Mouse (Mus musculus) kidney, adult 8-10 months (tissue): ENCODE measurements at regions not wholly inside any gene's neighbourhood (a gene's known extent, or its start where the extent isn't known, plus 50 kb on each side); places are given as distances from the start of the nearest gene placed in this dataset.

Experiments used
- DNase-seq, 2 experiments: peaks; one replicate each; pipeline ENCODE4 v3.0.0; 2022

DNA sequence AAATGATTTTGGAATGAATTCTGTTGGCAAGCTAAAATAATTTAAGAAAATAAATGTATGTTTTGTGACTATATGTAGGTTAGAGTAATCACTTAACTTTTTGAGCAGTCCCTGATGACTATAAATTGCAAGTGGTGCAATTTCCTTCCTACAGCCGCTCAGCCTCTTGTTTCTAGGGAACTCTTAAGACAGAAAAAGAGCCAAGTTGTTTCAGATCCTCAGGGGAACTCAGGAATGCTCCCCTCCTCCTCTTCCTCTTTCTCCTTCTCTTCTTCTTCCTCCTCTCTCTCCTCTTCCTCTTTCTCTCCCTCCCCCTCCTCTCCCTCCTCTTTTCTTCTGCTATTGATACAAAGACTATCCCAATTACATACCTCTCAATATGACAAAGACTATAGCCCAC, 141.4 kb upstream of the Krr1 start:
- no peak for DNase-seq

DNA sequence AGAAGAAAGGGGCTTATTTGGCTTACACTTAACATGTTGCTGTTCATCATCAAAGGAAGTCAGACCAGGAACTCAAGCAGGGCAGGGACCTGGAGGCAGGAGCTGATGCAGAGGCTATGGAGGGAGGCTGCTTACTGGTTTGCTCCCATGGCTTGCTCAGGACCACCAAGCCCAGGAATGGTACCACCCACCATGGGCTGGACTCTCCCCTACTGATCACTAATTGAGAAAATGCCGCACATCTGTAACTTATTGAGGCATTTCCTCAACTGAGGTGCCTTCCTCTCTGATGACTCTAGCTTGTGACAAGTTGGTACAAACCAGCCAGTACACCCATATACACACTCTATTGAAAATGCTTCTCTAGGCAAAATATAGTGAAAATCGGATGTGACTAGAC, 138.9 kb upstream of the Krr1 start:
- DNase-seq: no peak

DNA sequence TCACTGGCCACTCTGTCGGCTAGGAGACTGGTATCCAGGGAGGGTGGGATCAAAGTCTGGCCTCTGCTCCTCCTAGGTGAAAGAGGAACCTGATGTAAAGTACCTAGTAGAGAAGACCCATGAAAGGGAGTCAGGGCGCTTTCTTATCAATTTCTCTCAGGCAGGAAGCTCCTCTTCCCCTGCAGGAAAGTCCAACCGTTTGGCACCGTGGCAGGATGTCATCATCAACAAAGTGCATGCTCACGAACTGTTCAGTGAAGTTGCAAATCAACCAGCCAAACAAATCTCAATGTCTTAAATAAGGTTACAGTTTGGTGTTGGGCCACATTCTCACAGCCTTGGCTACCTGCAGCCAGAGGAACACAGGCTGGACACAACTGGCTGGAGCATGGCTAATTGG, 138.2 kb upstream of the Krr1 start:
- no peak for DNase-seq

DNA sequence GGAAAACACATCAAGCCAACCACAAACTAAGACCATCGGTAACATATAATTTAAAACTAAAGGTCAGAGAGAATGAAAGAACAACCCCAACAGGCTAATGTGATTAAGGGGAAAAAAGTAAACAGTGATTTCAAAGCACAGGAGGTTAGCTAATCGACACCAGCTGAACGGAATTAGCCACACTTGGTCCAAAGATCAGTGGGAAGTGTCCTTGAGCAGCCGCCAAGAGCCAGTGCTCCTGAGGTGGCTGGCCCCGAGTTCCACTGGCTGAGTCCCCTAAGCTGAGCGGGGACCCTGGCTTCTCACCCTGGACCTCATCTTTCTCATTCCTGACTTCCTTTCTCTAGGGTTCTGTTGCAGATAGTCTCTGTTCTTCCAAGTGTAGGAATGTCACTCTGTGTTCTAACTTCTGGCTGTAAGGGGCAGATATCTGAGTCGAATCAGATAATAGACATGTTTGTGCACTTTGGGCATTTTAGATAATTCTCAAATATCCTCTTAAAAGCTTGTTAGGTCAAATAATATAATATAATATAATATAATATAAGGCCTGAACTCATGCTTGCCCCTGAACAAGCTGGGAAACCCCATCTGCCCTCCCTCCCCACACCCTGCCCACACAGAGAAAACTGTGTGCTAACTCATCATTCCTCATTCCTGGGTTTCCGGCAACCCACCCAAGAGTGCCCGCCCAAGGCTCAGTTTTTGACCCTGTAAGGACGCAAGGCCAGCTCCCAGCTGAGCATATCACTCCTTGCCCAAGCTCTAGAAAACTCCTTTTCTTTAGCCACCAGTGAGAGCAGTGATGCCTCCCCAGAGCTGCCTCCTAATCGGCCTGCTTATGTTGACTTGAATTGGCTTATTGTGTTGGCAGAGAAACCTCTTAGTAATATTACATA, 137.3 kb upstream of the Krr1 start:
- peak; percentile 8 to 22 for DNase-seq

DNA sequence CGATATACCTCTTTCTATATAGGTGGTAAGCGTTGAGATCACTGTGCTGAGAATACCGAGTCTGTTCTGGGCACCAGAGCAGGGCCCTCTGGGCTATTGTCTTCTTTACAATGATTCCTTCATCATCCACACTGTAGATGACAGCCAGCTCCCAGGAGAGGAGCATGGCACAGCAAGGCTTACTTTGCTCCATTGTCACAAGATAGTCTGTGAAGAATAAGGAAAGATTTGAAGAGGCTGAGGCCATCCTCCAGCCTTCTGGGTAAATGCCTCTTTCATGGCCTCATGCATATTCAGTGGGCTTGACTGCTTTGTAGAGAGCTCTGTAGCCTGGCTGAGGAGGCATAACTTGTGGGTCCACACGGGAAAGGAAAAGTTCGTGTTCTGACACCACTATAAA, 136.3 kb upstream of the Krr1 start:
- DNase-seq: no peak

DNA sequence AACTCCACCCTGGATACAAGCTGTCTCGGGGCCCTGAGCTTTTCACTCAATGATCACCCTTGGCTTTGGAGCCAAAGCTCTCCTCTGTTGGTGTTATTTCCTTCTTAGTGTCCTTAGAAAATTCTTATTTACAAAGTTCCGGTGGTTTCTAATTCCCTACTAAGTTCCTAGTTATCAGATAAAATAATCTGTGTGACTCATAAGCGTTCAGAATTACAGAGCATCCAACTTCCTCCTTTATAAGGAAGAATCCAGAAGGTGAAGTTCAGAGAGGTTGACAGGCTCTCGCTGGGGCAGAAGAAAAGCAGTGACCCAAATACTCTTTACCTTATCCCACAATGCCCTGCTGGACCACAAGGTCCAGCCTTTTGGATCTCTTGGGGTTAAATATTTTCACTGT, 135.7 kb upstream of the Krr1 start:
- DNase-seq: no peak

DNA sequence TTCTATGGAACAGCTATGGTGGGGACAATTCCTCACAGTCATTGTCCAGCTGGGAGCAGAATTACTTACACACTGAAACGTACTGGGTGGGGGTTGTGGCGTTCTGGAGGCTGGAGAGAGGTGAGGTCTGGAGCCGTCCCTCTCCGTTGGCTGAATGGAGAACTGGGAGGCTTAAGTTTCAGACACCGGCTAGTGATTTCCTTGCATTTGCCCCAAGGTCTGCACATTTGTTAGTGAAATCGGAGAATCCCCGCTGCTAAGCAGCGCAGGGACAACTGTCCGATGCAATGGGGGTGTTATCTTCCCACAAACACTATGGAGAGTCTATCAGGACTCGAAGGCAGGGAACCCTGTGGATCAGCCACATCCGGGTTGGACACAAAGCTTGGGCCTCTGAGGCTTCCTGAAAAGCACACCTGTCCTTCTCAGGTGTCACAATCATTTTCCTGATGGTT, 130.1 kb upstream of the Krr1 start:
- DNase-seq: no peak

DNA sequence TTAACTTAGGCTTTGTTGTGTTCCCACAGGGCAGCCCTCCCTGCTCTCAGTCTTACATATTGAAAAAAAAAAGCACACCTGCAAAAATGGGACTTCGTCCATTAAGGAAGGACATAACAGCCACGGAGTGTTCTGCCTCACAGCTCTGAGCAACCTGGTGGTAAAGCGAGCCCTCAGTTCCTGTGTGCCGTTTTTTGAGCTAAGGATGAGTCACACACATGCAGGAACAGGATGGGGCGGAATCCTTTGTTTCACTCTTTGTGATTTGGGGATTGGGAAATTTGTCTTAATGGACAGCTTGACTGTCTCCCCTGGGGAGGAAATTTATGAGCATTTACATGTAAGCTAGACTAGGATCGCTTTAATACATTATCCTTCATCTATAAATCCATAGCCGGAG, 129.6 kb upstream of the Krr1 start:
- DNase-seq: no peak

DNA sequence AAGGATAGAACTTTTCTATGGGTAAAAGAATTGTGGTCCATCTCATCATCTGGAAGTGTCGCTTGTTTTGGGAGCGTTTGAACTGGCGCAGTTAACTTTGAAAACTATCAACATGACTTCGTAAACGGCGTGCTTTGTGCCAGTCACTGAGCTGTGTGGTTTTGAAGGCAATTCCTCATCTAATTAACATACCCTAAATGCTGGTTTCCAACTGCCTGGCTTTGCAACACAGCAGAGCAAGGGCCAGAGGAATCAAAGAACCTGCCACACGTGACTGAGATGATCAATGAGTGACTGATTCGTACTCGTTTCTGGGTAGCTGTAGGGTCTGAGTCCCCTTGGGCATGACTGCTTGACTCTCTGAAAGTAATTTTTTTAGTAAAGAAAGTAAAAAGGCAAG, 129.2 kb upstream of the Krr1 start:
- no peak for DNase-seq

DNA sequence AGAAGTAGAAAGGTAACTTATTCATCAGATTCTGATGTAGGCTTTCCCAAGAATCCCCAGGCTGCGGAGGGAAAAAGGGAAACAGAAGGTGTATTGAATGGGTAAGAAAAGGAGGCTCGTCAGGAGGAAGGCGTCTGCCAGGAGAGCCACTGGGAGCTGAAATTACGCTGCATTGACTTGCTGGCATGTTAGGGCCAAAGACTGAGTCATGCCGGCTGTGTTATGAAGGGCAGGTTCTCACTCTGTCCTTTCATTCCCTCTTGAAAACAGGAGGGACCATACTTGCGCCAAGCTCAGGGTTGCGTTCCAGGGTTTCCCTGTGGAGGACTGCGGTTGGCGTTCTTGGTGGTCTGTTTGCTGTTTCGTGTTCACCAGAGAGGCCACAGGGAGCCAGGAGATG, 128.3 kb upstream of the Krr1 start:
- no peak for DNase-seq

DNA sequence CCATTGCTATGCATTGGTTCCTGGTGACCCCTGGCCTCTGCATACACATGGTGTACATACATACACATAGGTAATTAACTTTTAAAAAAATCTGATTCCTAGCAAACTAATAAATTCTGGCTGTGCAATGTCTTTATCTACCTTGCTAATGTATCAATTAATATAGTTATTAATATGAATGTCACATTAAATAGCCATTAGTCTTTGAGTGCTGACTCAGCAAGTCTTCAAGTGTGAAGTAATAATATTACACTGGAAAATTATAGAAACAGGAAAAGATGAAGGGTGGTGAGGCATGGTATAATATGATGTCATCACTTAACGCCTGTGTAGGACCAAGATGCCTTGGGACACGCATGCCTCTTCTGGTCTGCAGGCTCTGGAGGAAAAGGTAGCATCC, 126.5 kb upstream of the Krr1 start:
- DNase-seq: no peak

DNA sequence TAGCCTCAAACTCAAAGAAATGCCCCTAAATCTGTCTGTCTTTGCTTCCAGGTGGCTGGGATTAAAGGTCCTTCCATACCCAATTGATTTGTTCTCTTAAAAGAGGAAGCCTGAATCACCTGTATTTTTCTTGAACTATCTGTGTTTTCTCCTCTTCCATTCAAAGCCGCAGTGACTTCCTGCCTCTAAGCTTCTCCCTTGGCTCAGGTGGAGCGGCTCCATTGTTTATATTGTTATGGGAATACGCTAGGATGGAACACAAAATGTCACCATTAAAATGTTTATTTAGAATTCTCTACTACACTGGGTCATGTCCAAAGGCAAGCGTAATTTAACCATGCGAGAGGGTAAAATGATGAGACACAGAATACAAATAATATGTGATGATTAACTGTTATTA, 118.2 kb upstream of the Krr1 start:
- DNase-seq: no peak

DNA sequence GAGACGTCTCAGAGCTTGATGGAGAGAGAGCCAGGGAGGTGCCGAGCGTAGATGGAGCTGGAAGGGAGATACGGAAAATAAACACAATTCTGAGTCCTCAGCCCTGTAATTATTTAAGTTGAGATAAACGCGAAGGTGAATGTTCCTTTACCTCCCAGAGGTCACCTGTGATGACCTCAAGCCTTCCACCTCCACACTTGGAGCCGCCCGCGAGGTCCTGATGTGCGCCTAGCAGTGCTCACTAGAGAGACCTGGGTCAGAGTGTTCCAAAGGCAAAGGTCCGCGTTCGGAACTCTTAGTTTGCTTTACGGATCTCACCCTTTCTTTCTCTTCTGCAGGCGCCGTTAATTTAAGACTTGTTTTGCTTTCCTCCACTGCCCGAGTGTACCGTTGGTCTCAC, 117.0 kb upstream of the Krr1 start:
- no peak for DNase-seq

DNA sequence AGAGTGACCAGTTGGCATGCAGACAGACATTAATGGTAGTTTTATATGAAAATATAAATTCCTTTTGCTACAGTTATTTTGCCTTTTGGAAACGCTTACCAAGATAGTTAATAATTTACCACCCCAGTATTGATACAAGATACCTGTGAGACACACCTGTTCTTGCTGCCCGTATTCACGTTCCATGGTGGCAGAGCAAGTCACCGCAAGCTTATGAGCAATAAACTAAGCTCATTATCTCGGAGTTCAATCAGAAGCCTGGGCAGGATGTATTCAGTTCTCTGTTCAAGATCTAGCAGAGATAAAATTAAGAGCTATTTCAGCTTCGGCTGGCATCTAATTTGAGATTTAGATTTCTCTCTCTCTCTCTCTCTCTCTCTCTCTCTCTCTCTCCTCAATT, 114.1 kb upstream of the Krr1 start:
- DNase-seq: peak in 1 of 2 experiments; percentile 2

DNA sequence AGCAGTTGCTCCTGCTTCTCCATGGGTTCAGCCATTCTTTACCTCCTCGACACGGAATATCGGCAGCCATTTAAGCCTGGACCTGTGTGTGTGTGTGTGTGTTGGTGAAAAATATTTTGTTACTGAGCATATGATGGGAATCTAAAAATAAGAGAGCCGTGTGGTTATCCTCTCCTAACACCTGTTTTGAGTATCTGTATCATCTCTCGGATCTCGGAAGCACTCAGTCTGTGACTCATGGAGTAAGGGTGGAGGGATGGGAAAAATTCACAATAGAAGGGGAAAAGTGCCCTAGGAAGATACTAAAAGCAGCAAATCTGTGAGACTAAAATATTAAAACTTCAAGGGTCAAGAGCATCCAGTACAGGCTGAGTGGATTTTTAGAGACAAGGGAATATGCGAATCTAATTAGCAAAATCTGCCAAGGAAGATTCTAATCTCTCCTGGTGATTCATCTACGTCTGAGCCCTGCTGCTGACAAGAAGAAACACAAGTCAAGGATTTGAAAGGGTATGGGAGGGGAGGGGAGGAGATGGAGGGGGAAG, 107.1 kb upstream of the Krr1 start:
- DNase-seq: no peak

DNA sequence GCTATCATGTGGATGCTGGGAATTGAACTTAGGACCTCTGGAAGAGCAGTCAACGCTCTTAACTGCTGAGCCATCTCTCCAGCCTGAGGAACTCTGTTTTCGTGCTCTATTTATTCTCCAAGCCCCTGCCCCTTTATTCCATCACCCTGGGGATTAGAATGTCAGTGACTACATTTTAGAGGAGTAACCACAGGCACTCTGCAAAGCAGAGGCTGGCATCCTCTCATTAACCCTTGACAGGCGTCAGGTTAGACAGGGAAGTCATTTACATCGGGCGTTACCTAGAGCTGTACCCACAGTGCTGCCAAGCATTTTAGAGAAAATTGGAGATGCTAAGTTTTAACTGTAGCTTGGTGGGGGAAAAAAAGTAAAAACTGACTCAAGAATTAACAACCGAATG, 105.4 kb upstream of the Krr1 start:
- no peak for DNase-seq

DNA sequence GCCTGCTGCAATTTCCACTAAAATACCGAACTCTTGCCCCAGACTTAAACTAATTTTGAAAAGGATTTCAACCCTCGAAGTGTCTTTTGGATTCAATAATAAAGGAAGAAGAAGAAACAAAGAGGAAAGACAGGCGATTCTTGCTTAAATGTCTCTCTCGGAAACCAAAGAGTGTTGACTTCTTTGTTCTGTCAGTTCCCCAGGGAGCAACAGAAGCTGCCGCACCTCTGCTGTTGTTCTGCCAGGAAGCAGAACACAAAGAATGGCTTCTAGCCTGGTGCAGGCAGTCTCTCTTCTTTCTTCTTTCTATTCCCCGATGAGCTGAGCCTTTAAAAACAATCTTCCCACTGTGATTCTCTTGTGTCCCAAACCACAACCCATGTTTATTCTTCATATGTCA, 104.9 kb upstream of the Krr1 start:
- DNase-seq: no peak

DNA sequence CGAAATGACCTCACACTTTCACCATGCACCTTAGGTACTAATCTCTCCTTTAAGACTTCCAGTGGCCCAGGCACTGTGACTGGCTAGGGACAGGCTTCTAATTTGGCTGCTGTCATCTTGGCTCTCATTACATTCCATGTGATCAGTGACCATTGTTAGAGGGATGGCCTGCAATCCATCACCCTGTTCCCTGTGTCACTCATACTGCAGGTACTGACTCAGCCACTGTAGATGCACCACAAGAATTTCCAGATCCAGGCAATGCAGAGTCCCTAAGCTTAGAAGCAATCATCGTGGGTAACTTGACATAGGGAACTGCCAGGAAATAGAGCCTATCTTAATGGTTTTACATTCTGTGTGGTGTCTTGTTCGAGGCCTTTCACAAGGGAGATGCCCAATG, 92.1 kb upstream of the Krr1 start:
- DNase-seq: no peak

DNA sequence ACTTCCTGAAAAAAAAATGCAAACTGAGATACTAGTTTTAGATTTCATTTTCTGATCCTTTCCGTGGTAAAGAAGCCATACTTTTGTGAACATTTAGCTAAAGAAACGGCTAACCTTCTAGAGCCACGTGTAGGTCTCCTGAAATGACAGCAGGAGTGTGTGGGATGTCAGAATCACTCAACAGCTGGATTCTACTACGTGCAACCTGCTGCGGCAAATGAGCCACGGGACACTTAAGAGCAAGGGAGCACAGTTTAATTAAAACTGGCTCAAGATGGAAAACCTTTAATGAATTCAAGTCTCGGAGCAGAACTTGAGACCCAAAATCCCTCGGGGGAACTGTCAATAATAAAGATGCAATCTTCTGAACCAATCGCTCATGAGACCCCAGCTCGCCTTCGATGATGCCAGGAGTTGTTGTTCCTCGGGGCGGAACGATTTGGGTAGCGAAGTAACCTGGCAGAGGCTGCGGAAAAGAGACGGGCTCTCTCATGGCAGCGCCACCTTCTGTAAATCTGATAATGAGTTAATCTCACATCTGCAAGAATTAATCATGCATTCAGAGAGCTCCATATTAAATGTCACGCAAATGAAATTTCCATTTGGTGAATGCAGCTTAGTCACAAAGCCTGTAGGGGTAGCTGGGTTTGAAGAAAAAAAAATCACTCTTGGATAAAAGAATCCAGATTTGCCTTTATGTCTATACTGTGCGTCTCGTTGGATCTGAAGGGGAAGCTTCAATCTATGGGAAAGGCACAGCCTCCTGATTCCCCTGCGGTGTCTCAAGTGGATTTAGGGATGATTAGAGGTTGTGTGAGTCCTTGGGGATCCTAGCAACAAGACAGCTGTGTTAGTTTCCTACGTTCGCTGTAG, 90.9 kb upstream of the Krr1 start:
- DNase-seq: peak; percentile 12 to 16

DNA sequence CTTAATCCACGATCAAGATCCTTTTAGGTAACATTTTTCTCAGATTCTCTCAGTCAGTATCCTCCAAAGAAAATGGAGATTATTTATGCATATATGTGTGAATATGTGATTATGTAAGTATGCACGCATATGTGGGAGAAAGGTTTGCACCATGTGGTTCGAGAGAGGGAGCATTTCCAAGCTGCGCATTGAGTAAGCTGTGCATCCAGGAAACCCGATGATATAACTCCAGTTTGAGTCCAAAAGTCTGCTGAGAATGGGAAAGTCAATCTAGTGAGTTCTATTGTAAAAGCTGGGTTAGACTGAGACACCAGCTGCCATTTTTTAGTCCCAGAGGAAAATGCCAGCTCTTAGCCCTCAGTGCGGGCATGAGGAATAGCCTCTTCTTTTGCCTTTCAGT, 89.9 kb upstream of the Krr1 start:
- no peak for DNase-seq

DNA sequence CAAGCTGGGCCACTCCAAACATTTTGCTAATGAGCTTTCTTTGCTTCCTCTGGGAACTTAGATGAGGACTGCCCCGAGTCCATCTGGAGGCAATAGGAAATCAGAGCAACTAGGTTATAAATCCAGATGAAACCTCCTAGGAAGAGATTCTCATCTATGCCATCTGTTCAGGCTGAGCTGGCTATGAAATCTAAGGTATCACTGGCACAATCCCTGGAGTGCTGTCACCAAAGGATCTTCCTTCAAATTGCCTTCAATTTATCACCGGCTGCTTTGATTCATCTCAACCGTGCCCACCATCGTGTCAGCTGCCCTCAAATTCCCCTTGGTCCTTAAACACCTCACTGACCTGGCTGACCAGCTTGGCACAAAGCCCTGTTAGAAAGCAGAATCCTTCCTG, 87.8 kb upstream of the Krr1 start:
- no peak for DNase-seq

DNA sequence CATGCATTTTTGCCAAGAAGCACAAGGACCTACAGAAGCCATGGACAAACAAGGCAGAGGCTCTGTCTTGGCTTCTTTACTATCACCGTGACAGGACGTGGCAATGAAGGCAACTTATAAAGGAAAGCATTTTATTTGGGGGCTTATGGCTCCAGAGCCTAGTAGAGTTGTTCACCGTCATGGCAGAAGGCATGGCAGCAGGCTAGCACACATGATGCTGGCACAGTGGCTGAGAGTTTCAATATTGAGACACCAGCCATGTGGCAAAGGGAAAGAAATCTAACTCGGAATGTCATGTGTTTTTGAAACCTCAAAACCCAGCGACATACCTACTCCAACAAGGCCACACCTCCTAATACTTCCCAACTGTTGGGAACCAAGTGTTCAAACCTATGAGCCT, 83.4 kb upstream of the Krr1 start:
- no peak for DNase-seq

DNA sequence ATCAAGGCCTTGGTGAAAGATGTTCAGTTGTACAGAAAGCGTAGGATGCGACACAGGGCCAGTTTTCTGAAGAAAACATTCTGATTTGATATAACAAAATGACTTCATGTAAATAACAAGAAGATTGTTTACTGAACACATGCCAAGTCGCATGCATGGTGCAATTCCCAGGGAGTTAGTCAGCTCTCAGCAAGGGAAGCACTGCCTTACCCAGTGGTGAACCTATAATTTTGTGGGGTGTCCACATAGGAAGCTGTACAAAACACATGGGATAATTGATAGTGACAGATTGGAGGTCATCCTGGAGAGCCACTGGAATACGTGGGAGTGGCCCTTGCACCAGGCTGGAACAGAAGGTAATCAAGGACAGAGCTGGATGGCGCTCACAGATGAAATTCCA, 79.0 kb upstream of the Krr1 start:
- no peak for DNase-seq

DNA sequence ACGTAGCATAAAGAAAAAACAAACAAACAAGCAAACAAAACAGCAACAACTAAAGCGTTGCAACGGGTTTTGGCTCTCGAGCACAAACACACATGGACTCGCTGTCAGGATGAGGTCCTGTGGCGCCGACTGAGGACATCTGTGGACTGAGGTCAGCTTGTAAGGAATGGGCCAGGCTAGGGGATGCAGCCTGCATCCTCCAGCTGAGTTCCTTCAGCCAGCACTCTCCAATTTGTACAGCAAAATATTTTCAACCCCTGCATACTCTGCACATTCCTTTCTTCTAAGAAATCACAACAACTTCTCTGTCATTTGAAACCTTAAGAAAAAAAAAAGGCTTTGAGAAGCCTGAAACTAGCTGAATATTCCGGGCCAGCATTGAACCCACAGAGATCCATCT, 78.5 kb upstream of the Krr1 start:
- DNase-seq: peak in 1 of 2 experiments; percentile 31
